Mouse (Mus musculus): ENCODE measurements around the gene Lman1l. TPM values are rescaled to one million over a fixed set of nuclear protein-coding genes. Genes with fewer than 3 reads are reported as not detected.

The Lman1l gene
- polyA plus RNA-seq, 1 experiment from 2014 or later, result not detected

GRCm38 (mm10) chr9:57618854-57619253, 1.7 kb downstream of the Lman1l start:
- Histone ChIP-seq H3K27ac (ENCODE audit: low read depth) (no peak overlapping the region), H3K4me3 (ENCODE audit: low read depth, low read length) (no peak overlapping the region), H3K4me2 (no peak overlapping the region), H3K9ac (no peak overlapping the region), H3K9me3 (ENCODE audit: low read depth, low read length) (no peaks in the 10 kb centered on the region), H3K27me3 (ENCODE audit: insufficient read depth, low read length) (no peaks in the 10 kb centered on the region), H3K4me1 (ENCODE audit: insufficient read depth) (no peaks in the 10 kb centered on the region), H3K36me3 (ENCODE audit: insufficient read depth) (no peaks in the 10 kb centered on the region)
- 56% methylated on average over 8 of the region's 8 CpGs for WGBS
- DNase-seq (no peak), ATAC-seq (ENCODE audit: insufficient read depth) (no peak)
- no peak for TF ChIP-seq CTCF (IDR thresholded peaks at IDR 0.05; ENCODE audit: low read depth)

DNA sequence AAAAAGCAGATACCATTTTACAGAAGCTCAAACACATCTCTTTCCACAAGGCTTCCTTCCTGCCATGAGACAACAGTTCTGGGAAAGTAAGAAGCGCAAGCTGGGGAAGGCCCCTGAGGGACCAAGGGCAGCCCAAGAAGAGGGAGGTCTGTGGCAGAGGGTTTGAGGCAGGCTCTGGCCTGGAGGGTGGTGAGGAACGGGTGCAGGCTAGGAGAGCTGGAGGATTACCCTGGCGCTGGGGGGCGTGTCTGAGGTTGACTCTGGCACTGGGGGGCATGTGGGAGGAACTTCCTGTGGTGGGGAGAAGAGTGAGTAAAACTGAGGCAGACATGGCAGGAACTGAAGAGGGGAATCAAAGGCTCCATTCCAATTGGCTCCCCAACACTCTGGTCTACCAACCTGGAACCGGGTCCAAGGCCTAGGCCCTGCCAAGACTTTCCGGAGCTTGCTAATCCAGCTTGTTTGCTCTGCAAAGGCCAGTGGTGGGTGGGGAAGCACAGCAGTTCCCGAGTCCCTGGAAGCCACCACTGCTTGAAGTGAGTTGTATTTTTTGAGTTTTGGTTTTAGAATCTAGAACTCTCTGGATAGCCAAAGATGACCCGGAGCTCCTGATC, 2.9 kb downstream of the Lman1l start:
- TF ChIP-seq CTCF (IDR thresholded peaks at IDR 0.05; ENCODE audit: low read depth), result no peak
- no peak overlapping the region for H3K27ac ChIP-seq (ENCODE audit: low read depth)

DNA sequence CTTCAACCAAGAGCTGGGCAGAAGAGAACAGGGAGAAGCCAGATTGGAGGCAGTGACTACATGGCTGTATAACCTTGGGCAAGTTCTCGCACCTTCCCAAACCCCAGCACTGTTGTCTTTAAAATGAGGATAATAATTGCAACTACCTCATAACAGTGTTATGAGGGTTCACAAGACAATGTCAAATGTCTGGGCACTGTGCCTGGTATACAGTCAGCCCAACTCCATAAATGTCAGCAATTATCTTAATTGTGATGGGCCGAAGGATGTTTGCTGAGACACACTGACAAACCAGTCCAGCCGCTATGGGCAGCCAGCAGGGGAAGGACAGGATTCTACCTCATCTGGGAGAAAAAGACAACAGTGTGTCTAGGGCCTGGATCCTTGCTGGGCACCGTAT, 5.8 kb downstream of the Lman1l start:
- H3K4me2 ChIP-seq, result no peak overlapping the region
- no peaks in the 10 kb centered on the region for H3K9me3 ChIP-seq (ENCODE audit: low read depth, low read length)
- no peak overlapping the region for H3K9ac ChIP-seq
- H3K27ac ChIP-seq (ENCODE audit: low read depth), result no peak overlapping the region
- no peak for TF ChIP-seq CTCF (IDR thresholded peaks at IDR 0.05; ENCODE audit: low read depth)
- H3K4me3 ChIP-seq (ENCODE audit: low read depth, low read length), result no peak overlapping the region
- H3K27me3 ChIP-seq (ENCODE audit: insufficient read depth, low read length), result no peaks in the 10 kb centered on the region
- H3K4me1 ChIP-seq (ENCODE audit: insufficient read depth), result no peaks in the 10 kb centered on the region
- 73% methylated on average over 4 of the region's 4 CpGs for WGBS
- DNase-seq, result no peak
- no peaks in the 10 kb centered on the region for H3K36me3 ChIP-seq (ENCODE audit: insufficient read depth)
- no peak for ATAC-seq (ENCODE audit: insufficient read depth)

More for the DNA sequence above, 2.9 kb downstream of the Lman1l start:
- Histone ChIP-seq H3K4me1 (ENCODE audit: insufficient read depth) (no peaks in the 10 kb centered on the region), H3K9ac (no peak overlapping the region), H3K4me2 (no peak overlapping the region), H3K9me3 (ENCODE audit: low read depth, low read length) (no peaks in the 10 kb centered on the region), H3K4me3 (ENCODE audit: low read depth, low read length) (no peak overlapping the region), H3K27me3 (ENCODE audit: insufficient read depth, low read length) (no peaks in the 10 kb centered on the region), H3K36me3 (ENCODE audit: insufficient read depth) (no peaks in the 10 kb centered on the region)
- no peak for ATAC-seq (ENCODE audit: insufficient read depth)
- 64% methylated on average over 8 of the region's 8 CpGs for WGBS
- no peak for DNase-seq

GRCm38 (mm10) chr9:57613975-57614374, 6.6 kb downstream of the Lman1l start:
- DNase-seq (no peak), ATAC-seq (ENCODE audit: insufficient read depth) (no peak)
- Histone ChIP-seq H3K36me3 (ENCODE audit: insufficient read depth) (no peaks in the 10 kb centered on the region), H3K4me1 (ENCODE audit: insufficient read depth) (no peaks in the 10 kb centered on the region), H3K4me2 (no peak overlapping the region), H3K27me3 (ENCODE audit: insufficient read depth, low read length) (no peaks in the 10 kb centered on the region), H3K9me3 (ENCODE audit: low read depth, low read length) (no peaks in the 10 kb centered on the region), H3K27ac (ENCODE audit: low read depth) (no peak overlapping the region), H3K9ac (no peak overlapping the region), H3K4me3 (ENCODE audit: low read depth, low read length) (no peak overlapping the region)
- no peak for TF ChIP-seq CTCF (IDR thresholded peaks at IDR 0.05; ENCODE audit: low read depth)
- 73% methylated on average over 7 of the region's 7 CpGs for WGBS

DNA sequence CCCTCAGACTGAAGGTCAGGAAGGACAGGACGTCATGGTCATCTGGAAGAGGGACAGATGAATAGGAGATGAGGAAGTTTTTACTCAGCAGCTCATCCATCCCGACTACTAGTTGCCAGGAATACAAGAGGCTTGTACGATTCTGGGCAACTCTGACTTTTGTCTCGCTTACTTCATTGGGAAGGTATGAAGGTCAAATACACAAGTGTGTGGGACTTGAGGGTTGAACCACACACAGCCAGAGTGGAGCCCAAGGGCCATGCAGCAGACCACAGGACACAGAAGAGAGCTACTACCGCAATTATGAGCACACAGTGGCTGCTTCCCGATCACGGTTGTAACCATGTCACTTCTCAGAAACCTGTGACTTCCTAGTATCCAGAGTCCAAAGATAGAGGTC, 8.0 kb downstream of the Lman1l start:
- Histone ChIP-seq H3K4me2 (no peak overlapping the region), H3K27me3 (ENCODE audit: insufficient read depth, low read length) (no peaks in the 10 kb centered on the region), H3K4me1 (ENCODE audit: insufficient read depth) (no peaks in the 10 kb centered on the region), H3K9me3 (ENCODE audit: low read depth, low read length) (no peaks in the 10 kb centered on the region), H3K4me3 (ENCODE audit: low read depth, low read length) (no peak overlapping the region), H3K27ac (ENCODE audit: low read depth) (no peak overlapping the region), H3K36me3 (ENCODE audit: insufficient read depth) (no peaks in the 10 kb centered on the region), H3K9ac (no peak overlapping the region)
- DNase-seq, result no peak
- no peak for TF ChIP-seq CTCF (IDR thresholded peaks at IDR 0.05; ENCODE audit: low read depth)
- 70% methylated on average over 7 of the region's 7 CpGs for WGBS
- no peak for ATAC-seq (ENCODE audit: insufficient read depth)

DNA sequence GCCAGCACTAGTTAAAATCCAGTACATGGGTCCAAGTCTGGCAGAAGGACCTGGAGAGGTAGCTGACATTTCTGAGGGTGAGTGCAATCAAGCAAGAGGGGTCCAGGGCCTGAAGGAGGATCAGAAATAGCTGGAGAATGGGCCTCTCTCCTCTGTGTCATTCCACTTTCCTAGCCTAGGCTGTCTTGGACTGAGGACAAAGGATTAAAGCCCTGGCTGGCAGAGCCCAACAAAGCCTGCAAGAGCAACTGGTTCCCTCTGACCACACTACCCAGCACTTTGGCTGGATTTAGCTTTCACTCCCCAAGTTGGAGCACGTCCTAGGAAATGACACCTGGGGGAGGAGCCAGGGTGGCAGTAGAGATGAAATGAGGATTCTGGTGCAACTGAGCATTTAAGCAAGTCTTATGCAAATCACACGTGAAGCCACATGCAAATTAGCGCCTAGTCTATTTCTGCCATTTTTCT, 10.2 kb downstream of the Lman1l start:
- Histone ChIP-seq H3K36me3 (ENCODE audit: insufficient read depth) (no peaks in the 10 kb centered on the region), H3K27ac (ENCODE audit: low read depth) (no peak overlapping the region), H3K4me3 (ENCODE audit: low read depth, low read length) (no peak overlapping the region), H3K27me3 (ENCODE audit: insufficient read depth, low read length) (peaks cover 4% of the 10 kb centered on the region; the same call in 1 of the 2 replicates), H3K4me1 (ENCODE audit: insufficient read depth) (no peaks in the 10 kb centered on the region), H3K9ac (no peak overlapping the region), H3K4me2 (no peak overlapping the region), H3K9me3 (ENCODE audit: low read depth, low read length) (no peaks in the 10 kb centered on the region)
- DNase-seq, result no peak
- TF ChIP-seq CTCF (IDR thresholded peaks at IDR 0.05; ENCODE audit: low read depth), result no peak
- 46% methylated on average over 3 of the region's 3 CpGs for WGBS
- no peak for ATAC-seq (ENCODE audit: insufficient read depth)

DNA sequence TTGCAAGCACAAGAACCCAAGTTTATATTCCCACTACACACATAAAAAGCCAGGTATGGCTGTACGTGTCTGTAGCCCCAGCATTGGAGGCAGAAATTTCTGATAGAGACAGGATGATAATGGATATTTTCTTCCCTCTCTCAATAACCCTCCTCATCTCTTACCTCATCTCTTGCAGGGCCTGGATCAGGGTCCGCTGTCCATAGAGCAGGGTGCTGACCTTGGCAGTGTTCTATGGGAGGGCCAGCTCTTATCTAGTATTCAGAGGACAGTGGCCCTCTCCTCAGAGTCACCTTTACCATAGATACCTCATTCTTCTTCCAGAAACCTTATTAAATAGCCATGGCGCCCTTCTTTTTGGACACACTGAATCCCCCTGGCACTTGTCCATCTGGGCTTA, 10.8 kb downstream of the Lman1l start:
- H3K4me3 ChIP-seq (ENCODE audit: low read depth, low read length), result no peak overlapping the region
- DNase-seq, result no peak
- H3K36me3 ChIP-seq (ENCODE audit: insufficient read depth), result no peaks in the 10 kb centered on the region
- no peaks in the 10 kb centered on the region for H3K4me1 ChIP-seq (ENCODE audit: insufficient read depth)
- no peaks in the 10 kb centered on the region for H3K9me3 ChIP-seq (ENCODE audit: low read depth, low read length)
- H3K9ac ChIP-seq, result no peak overlapping the region
- H3K27me3 ChIP-seq (ENCODE audit: insufficient read depth, low read length), result peaks cover 4% of the 10 kb centered on the region; the same call in 1 of the 2 replicates
- no peak overlapping the region for H3K27ac ChIP-seq (ENCODE audit: low read depth)
- H3K4me2 ChIP-seq, result no peak overlapping the region
- ATAC-seq (ENCODE audit: insufficient read depth), result no peak
- 39% methylated on average over 3 of the region's 3 CpGs for WGBS
- TF ChIP-seq CTCF (IDR thresholded peaks at IDR 0.05; ENCODE audit: low read depth), result no peak

Data from lung, embryonic 14.5 days (tissue).